Mouse (Mus musculus): Measurements from ENCODE around the gene Kbtbd2. TPM values are rescaled to one million over a fixed set of nuclear protein-coding genes. Genes with fewer than 3 reads are reported as not detected.

Gene Kbtbd2
- total and polyA plus RNA-seq, 3 experiments: 9.3 to 34.2 (median 11.0) TPM

DNA sequence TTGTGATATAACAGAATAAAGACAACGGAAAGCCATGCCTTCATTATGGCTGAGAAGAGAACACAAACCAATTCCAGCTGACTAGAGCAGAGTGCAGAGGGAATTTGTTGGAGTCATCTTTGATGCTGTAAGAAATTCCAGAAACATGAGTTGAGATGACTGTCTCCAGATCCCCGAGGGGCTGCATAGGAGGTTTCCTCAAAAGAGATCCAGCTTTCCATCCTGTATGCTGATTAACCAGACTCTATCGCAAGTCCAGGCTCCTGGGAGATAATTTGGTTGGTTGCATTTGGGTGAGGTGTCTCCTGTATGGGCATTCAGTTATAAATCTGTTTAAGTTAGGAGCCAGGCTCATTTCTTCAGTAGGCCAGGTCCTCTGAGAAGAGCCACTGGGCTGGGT lies 40.0 kb upstream of the Kbtbd2 start:
- Histone ChIP-seq H3K9me3 (replicated peaks; ENCODE audit: low read length) (no peaks in the 10 kb centered on the region), H3K9ac (ENCODE audit: insufficient read depth, low read depth) (no peak overlapping the region), H3K4me1 (ENCODE audit: control insufficient read depth in 1 of 2, insufficient read depth in 2 of 2) (peaks cover 0 to 10% of the 10 kb centered on the region in 2 experiments; a peak in 2 of 4 replicates), H3K27me3 (replicated peaks) (no peaks in the 10 kb centered on the region), H3K79me2 (replicated peaks; ENCODE audit: control insufficient read depth, extremely low read depth, insufficient read depth, poor library complexity, severe bottlenecking) (no peaks in the 10 kb centered on the region), H3K27ac (ENCODE audit: insufficient read depth, low read depth) (no peak overlapping the region), H3K4me3 (replicated peaks in 1 of 3; ENCODE audit: low read depth in 2 of 3, low read length in 2 of 3, poor library complexity in 1 of 3) (no peak overlapping the region), H3K36me3 (replicated peaks in 1 of 2; ENCODE audit: control insufficient read depth in 1 of 2, insufficient read depth in 1 of 2, low read length in 1 of 2) (no peaks in the 10 kb centered on the region), H3K4me2 (ENCODE audit: insufficient read depth, low read depth, poor library complexity, severe bottlenecking) (no peak overlapping the region)
- in situ Hi-C loops (cut with MboI; ENCODE audit: low pct_ligation_motif_present, low pct_unique_long_range_greater_than_20kb, low sequenced_read_pairs): loop anchor here (25.0 kb wide), 1 partner anchor 275 kb away; the partner anchor contains the start of gene Vmn1r10
- DNase-seq (ENCODE audit: extremely low read depth): no peak
- dilution Hi-C loops (cut with MboI; ENCODE audit: extremely low pct_ligation_motif_present, extremely low pct_unique_long_range_greater_than_20kb, low sequenced_read_pairs): no loop called here
- no peak for TF ChIP-seq ETS1 (conservative IDR thresholded peaks at IDR 0.05; ENCODE audit: low read depth, low read length)
- no peak for TF ChIP-seq IRF4 (IDR thresholded peaks at IDR 0.05; ENCODE audit: low read depth, low read length)
- no peak for TF ChIP-seq MAZ (IDR thresholded peaks at IDR 0.05; ENCODE audit: low read depth, low read length)
- TF ChIP-seq ZKSCAN1 (IDR thresholded peaks at IDR 0.05; ENCODE audit: borderline replicate concordance, low read depth, low read length): no peak
- no peak for TF ChIP-seq MXI1 (IDR thresholded peaks at IDR 0.05; ENCODE audit: low read depth, low read length)
- no peak for TF ChIP-seq POLR2AphosphoS2 (IDR thresholded peaks at IDR 0.05; ENCODE audit: low read depth, low read length)
- no peak for TF ChIP-seq USF1 (IDR thresholded peaks at IDR 0.05; ENCODE audit: low read depth, low read length)
- no peak for TF ChIP-seq TBP (conservative IDR thresholded peaks at IDR 0.05; ENCODE audit: low read depth, low read length)
- no peak for TF ChIP-seq BHLHE40 (IDR thresholded peaks at IDR 0.05; ENCODE audit: low read depth, low read length)
- TF ChIP-seq ZNF384 (IDR thresholded peaks at IDR 0.05; ENCODE audit: low read depth, low read length): no peak
- TF ChIP-seq E2F4 (IDR thresholded peaks at IDR 0.05; ENCODE audit: insufficient replicate concordance, low read depth, low read length): no peak
- no peak for TF ChIP-seq TCF12 (IDR thresholded peaks at IDR 0.05; ENCODE audit: low read depth, low read length)
- no peak for TF ChIP-seq EP300 (IDR thresholded peaks at IDR 0.05; ENCODE audit: low read length)
- no peak for TF ChIP-seq CHD2 (IDR thresholded peaks at IDR 0.05; ENCODE audit: low read length)

DNA sequence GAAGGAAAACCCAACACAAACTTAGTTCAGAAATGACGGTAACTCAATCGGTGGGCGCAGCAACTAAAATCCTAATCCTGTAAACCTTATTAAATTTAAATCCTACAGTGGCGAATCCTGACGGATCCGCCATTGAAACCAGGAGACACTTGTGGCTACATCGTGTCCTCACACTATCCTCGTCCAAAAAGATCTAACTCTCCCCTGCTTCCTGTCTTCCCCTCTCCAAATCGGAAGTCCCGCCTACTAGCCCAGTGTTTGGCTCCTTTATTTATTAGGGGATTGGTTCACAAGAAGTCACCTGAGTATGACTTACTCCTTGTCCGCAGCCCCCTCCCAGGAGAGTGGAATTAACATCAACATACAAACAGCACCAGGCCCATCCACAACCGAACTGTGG lies 39.6 kb upstream of the Kbtbd2 start:
- Histone ChIP-seq H3K4me2 (ENCODE audit: insufficient read depth, low read depth, poor library complexity, severe bottlenecking) (no peak overlapping the region), H3K4me3 (replicated peaks in 1 of 3; ENCODE audit: low read depth in 2 of 3, low read length in 2 of 3, poor library complexity in 1 of 3) (no peak overlapping the region), H3K27ac (ENCODE audit: insufficient read depth, low read depth) (no peak overlapping the region), H3K4me1 (ENCODE audit: control insufficient read depth in 1 of 2, insufficient read depth in 2 of 2) (peaks cover 0 to 10% of the 10 kb centered on the region in 2 experiments; a peak in 2 of 4 replicates), H3K9ac (ENCODE audit: insufficient read depth, low read depth) (no peak overlapping the region), H3K27me3 (replicated peaks) (no peaks in the 10 kb centered on the region), H3K79me2 (replicated peaks; ENCODE audit: control insufficient read depth, extremely low read depth, insufficient read depth, poor library complexity, severe bottlenecking) (no peaks in the 10 kb centered on the region), H3K36me3 (replicated peaks in 1 of 2; ENCODE audit: control insufficient read depth in 1 of 2, insufficient read depth in 1 of 2, low read length in 1 of 2) (no peaks in the 10 kb centered on the region), H3K9me3 (replicated peaks; ENCODE audit: low read length) (no peaks in the 10 kb centered on the region)
- in situ Hi-C loops (cut with MboI; ENCODE audit: low pct_ligation_motif_present, low pct_unique_long_range_greater_than_20kb, low sequenced_read_pairs) (loop anchor here (25.0 kb wide), 1 partner anchor 275 kb away; the partner anchor contains the start of gene Vmn1r10), dilution Hi-C loops (cut with MboI; ENCODE audit: extremely low pct_ligation_motif_present, extremely low pct_unique_long_range_greater_than_20kb, low sequenced_read_pairs) (no loop called here)
- TF ChIP-seq ZNF384 (IDR thresholded peaks at IDR 0.05; ENCODE audit: low read depth, low read length) (no peak), CHD2 (IDR thresholded peaks at IDR 0.05; ENCODE audit: low read length) (no peak), MAX (IDR thresholded peaks at IDR 0.05; ENCODE audit: low read length) (no peak), JUND (conservative IDR thresholded peaks at IDR 0.05; ENCODE audit: low read depth, low read length) (no peak), RCOR1 (conservative IDR thresholded peaks at IDR 0.05; ENCODE audit: low read depth, low read length) (no peak), MEF2A (IDR thresholded peaks at IDR 0.05; ENCODE audit: borderline replicate concordance, low read depth, low read length) (no peak), ZKSCAN1 (IDR thresholded peaks at IDR 0.05; ENCODE audit: borderline replicate concordance, low read depth, low read length) (no peak), USF2 (conservative IDR thresholded peaks at IDR 0.05; ENCODE audit: low read depth, low read length) (no peak), ELF1 (IDR thresholded peaks at IDR 0.05; ENCODE audit: low read depth, low read length) (no peak), MXI1 (IDR thresholded peaks at IDR 0.05; ENCODE audit: low read depth, low read length) (no peak), KAT2A (IDR thresholded peaks at IDR 0.05; ENCODE audit: insufficient replicate concordance, low read length) (no peak)
- no peak for DNase-seq (ENCODE audit: extremely low read depth)

Data from CH12.LX (cell line).